Mouse (Mus musculus) heart, postnatal 10 days (tissue): Measurements from ENCODE around the gene Gp1ba. TPM values are rescaled to one million over a fixed set of nuclear protein-coding genes. Genes with fewer than 3 reads are reported as not detected.

Source experiments
- DNase-seq, 2 experiments: peaks; one replicate each; pipeline ENCODE4 v3.0.0; 2021
- intact Hi-C: fragments of 180-260 bp; cut with DNase I; formaldehyde crosslinking; loops from one replicate; pipeline ENCODE4 v1.15.1; 2025
- total RNA-seq, 2 experiments: library from RNA; stranded (reverse); gene quantifications; 2 replicates each; pipeline ENCODE4 v1.2.3; 2021

Gene Gp1ba
- total RNA-seq, 2 experiments from 2014 or later, result 0.17 to 0.43 TPM

GRCm38 (mm10) chr11:70652029-70652883, 13.3 kb downstream of the Gp1ba start:
- intact Hi-C loops, result no loop called here
- peak in 1 of 2 experiments; percentile 32 for DNase-seq

- intact Hi-C loops, result no loop called here
- DNase-seq, result peak in 1 of 2 experiments; percentile 32
Observed at GRCm38 (mm10) chr11:70652884-70653344, 14.0 kb downstream of the Gp1ba start.

GRCm38 (mm10) chr11:70653345-70654197, 14.6 kb downstream of the Gp1ba start:
- DNase-seq, result peak; percentile 75 to 76
- intact Hi-C loops, result no loop called here

GRCm38 (mm10) chr11:70654198-70654922, 15.4 kb downstream of the Gp1ba start, which contains the start of gene Pfn1:
Gene Pfn1, minus strand, starts transcription at chr11:70654644.
- DNase-seq, result peak; percentile 78
- intact Hi-C loops, result no loop called here

GRCm38 (mm10) chr11:70654923-70655570, 16.1 kb downstream of the Gp1ba start:
- DNase-seq, result peak; percentile 90 to 92
- intact Hi-C loops, result no loop called here

- peak; percentile 82 to 83 for DNase-seq
- intact Hi-C loops, result no loop called here
Observed at GRCm38 (mm10) chr11:70655571-70656455, 16.9 kb downstream of the Gp1ba start.

- peak; percentile 90 to 92 for DNase-seq
- intact Hi-C loops, result no loop called here
Observed at GRCm38 (mm10) chr11:70656456-70656927, 17.6 kb downstream of the Gp1ba start.

GRCm38 (mm10) chr11:70656964-70657363, 18.0 kb downstream of the Gp1ba start, which contains the start of gene Eno3:
Gene Eno3, plus strand, starts transcription at chr11:70657202.
- peak; percentile 72 to 81 for DNase-seq
- intact Hi-C loops, result loop anchor here (1.0 kb wide), 1 partner anchor 10 kb away; no protein-coding TSS in a partner anchor

GRCm38 (mm10) chr11:70657573-70657972, 18.7 kb downstream of the Gp1ba start:
- intact Hi-C loops, result loop anchor here (1.0 kb wide), 1 partner anchor 10 kb away; no protein-coding TSS in a partner anchor
- peak in 1 of 2 experiments; percentile 53 for DNase-seq

GRCm38 (mm10) chr11:70657991-70658390, 19.1 kb downstream of the Gp1ba start:
- no peak for DNase-seq
- intact Hi-C loops, result loop anchor here (1.0 kb wide), 1 partner anchor 9 kb away; no protein-coding TSS in a partner anchor

GRCm38 (mm10) chr11:70658521-70658920, 19.6 kb downstream of the Gp1ba start:
- DNase-seq, result no peak
- intact Hi-C loops, result no loop called here

- intact Hi-C loops, result no loop called here
- DNase-seq, result no peak
Observed at GRCm38 (mm10) chr11:70658942-70659341, 20.0 kb downstream of the Gp1ba start.

GRCm38 (mm10) chr11:70660571-70660970, 21.6 kb downstream of the Gp1ba start:
- intact Hi-C loops, result no loop called here
- no peak for DNase-seq

GRCm38 (mm10) chr11:70663101-70663500, 24.2 kb downstream of the Gp1ba start:
- no peak for DNase-seq
- intact Hi-C loops, result no loop called here

- DNase-seq, result peak; percentile 78 to 81
- intact Hi-C loops, result no loop called here
Observed at GRCm38 (mm10) chr11:70663957-70664356, 25.0 kb downstream of the Gp1ba start.

GRCm38 (mm10) chr11:70664741-70665140, 25.8 kb downstream of the Gp1ba start:
- DNase-seq, result no peak
- intact Hi-C loops, result no loop called here

- DNase-seq, result no peak
- intact Hi-C loops, result loop anchor here (1.0 kb wide), 1 partner anchor 9 kb away; the partner anchor contains the start of gene Eno3
Observed at GRCm38 (mm10) chr11:70666687-70667086, 27.8 kb downstream of the Gp1ba start.
